In the genomic region with DNA sequence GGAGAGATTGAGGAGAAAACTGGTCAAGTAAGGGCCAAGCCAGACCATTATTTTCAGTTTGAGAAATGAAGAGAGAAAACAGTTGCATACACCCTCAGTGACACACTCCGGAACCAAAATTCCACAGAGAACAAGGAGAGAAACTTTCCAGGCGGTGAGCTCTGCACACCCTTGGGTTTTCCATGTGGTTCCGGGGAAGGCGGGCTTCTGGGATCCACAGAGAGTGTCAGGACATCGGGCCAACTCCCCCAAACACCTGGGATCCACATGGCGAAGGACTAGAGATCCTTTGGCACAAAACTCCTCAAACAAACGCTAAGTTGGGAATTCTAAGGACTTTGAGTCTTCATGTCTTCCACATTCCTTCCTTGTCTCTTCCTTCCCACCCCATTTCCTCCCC, we compare ENCODE assay signal across 22 mouse cellular contexts. TPM values are rescaled to one million over a fixed set of nuclear protein-coding genes. Genes with fewer than 3 reads are reported as not detected.
A peak's percentile ranks its signal among the peaks of the same experiment; 100 is the strongest.
DNase-seq lines count a peak whose midpoint lies in the region; ATAC-seq lines count a peak whose summit lies in the region.
"Had no signal": no experiment of that assay in that cellular context is flagged by ENCODE, and none has a peak within 500 bp of the region (broad histone marks: within the 10 kb centered on the region; RNA-seq: fewer than 3 reads in every experiment).

No protein-coding gene starts in this region.

- no peaks in the 10 kb centered on the region for H3K9me3 ChIP-seq in intestine, embryonic 15.5 days
- H3K9me3 ChIP-seq in intestine, embryonic 16.5 days (ENCODE audit: control insufficient read depth, low read length) = no peaks in the 10 kb centered on the region
- no peaks in the 10 kb centered on the region for H3K9me3 ChIP-seq in stomach, embryonic 15.5 days
- H3K9me3 ChIP-seq: forebrain, embryonic 10.5 days; hindbrain, embryonic 12.5 days had no signal

- no peaks in the 10 kb centered on the region for H3K27me3 ChIP-seq in intestine, embryonic 15.5 days (replicated peaks)
- H3K27me3 ChIP-seq in intestine, embryonic 16.5 days (replicated peaks; ENCODE audit: control insufficient read depth, insufficient read depth, low read length) = no peaks in the 10 kb centered on the region
- H3K27me3 ChIP-seq in stomach, embryonic 15.5 days (replicated peaks) = no peaks in the 10 kb centered on the region
- H3K27me3 ChIP-seq: CH12.LX; hindbrain, embryonic 12.5 days; Patski had no signal

- no peak overlapping the region for H3K4me3 ChIP-seq in intestine, embryonic 15.5 days (replicated peaks)
- H3K4me3 ChIP-seq in intestine, embryonic 16.5 days (ENCODE audit: low read length) = no peak overlapping the region
- H3K4me3 ChIP-seq in stomach, embryonic 15.5 days (replicated peaks) = no peak overlapping the region
- H3K4me3 ChIP-seq: erythroblast, embryonic 14.5 days; forebrain, embryonic 10.5 days; hindbrain, embryonic 12.5 days had no signal

- H3K27ac ChIP-seq in intestine, embryonic 15.5 days = 0 out of 2 replicates have a peak overlapping the region, but pooled peaks have one; percentile 9
- no peak overlapping the region; the same call in 1 of the 2 replicates for H3K27ac ChIP-seq in intestine, embryonic 16.5 days (ENCODE audit: low read length)
- H3K27ac ChIP-seq in stomach, embryonic 15.5 days = 0 out of 2 replicates have a peak overlapping the region, but pooled peaks have one; percentile 10
- H3K27ac ChIP-seq: forebrain, embryonic 10.5 days; hindbrain, embryonic 12.5 days had no signal

- peaks cover 14% of the 10 kb centered on the region; the same call in 1 of the 2 replicates for H3K4me1 ChIP-seq in intestine, embryonic 15.5 days (replicated peaks)
- H3K4me1 ChIP-seq in intestine, embryonic 16.5 days (ENCODE audit: control insufficient read depth, insufficient read depth, low read length) = peaks cover 13% of the 10 kb centered on the region
- peaks cover 8% of the 10 kb centered on the region; the same call in 1 of the 2 replicates for H3K4me1 ChIP-seq in stomach, embryonic 15.5 days

- ATAC-seq in intestine, embryonic 15.5 days = no peak
- ATAC-seq in intestine, embryonic 16.5 days = no peak
- no peak for ATAC-seq in stomach, embryonic 15.5 days (ENCODE audit: insufficient read depth, low FRiP score, low read depth)
- ATAC-seq: activated CD4-positive, CD25-positive, alpha-beta regulatory T cell, adult 4 months; forebrain, embryonic 14.5 days; hindbrain, embryonic 16.5 days; inflammation-experienced regulatory T-cells, adult 6 months; Patski had no signal

- DNase-seq in heart, adult 11 months = peak; percentile 92
- no peak for DNase-seq in heart, adult 9 months (ENCODE audit: low spot score in 2 of 2)
- no peak for DNase-seq in thymus, postnatal 14 days
- DNase-seq: adrenal gland, postnatal 14 days; cerebellum, adult 18-20 months; cerebellum, adult 9-11 months; cerebellum, postnatal 36 days; gastrocnemius, postnatal 36 days; heart, postnatal 36 days had no signal

- no peak overlapping the region for H3K9ac ChIP-seq in intestine, embryonic 15.5 days
- no peak overlapping the region for H3K9ac ChIP-seq in intestine, embryonic 16.5 days (ENCODE audit: low read depth, low read length)
- no peak overlapping the region for H3K9ac ChIP-seq in stomach, embryonic 15.5 days
- H3K9ac ChIP-seq: hindbrain, embryonic 12.5 days had no signal

- no peaks in the 10 kb centered on the region for H3K36me3 ChIP-seq in intestine, embryonic 15.5 days
- no peaks in the 10 kb centered on the region for H3K36me3 ChIP-seq in intestine, embryonic 16.5 days (ENCODE audit: control insufficient read depth, insufficient read depth, low read length)
- H3K36me3 ChIP-seq in stomach, embryonic 15.5 days = no peaks in the 10 kb centered on the region
- H3K36me3 ChIP-seq: forebrain, embryonic 10.5 days; hindbrain, embryonic 12.5 days had no signal

- WGBS in intestine, embryonic 15.5 days = 85% methylated on average over 7 of the region's 7 CpGs
- WGBS in intestine, embryonic 16.5 days = 80% methylated on average over 7 of the region's 7 CpGs
- 73% methylated on average over 7 of the region's 7 CpGs for WGBS in stomach, embryonic 15.5 days

- H3K4me2 ChIP-seq in intestine, embryonic 15.5 days (replicated peaks) = no peak overlapping the region
- no peak overlapping the region for H3K4me2 ChIP-seq in intestine, embryonic 16.5 days (ENCODE audit: low read depth, low read length)
- H3K4me2 ChIP-seq in stomach, embryonic 15.5 days = no peak overlapping the region
- H3K4me2 ChIP-seq: heart, embryonic 11.5 days; hindbrain, embryonic 12.5 days had no signal

RNA-seq across cellular contexts. Expression of a gene that starts 38.5 kb away (rescaled TPM):
- polyA plus RNA-seq in intestine, embryonic 15.5 days (2015; fragmentation: Nextera tagmentation; extraction: Ambion mirVana) = 15.8 and 17.2 TPM in 2 replicates
- 12.7 and 14.0 TPM in 2 replicates for polyA plus RNA-seq in intestine, embryonic 16.5 days (2015; fragmentation: Nextera tagmentation; extraction: Ambion mirVana)
- polyA plus RNA-seq in stomach, embryonic 15.5 days (2015; fragmentation: Nextera tagmentation; extraction: Ambion mirVana) = 15.9 and 16.5 TPM in 2 replicates
- polyA plus RNA-seq: erythroblast, embryonic 14.5 days had no signal
